Mouse (Mus musculus): ENCODE measurements at regions not wholly inside any gene's neighbourhood (a gene's known extent, or its start where the extent isn't known, plus 50 kb on each side); places are given as distances from the start of the nearest gene placed in this dataset.

- DNase-seq (ENCODE audit: low read depth, low spot score) = no peak
These were observed 290.4 kb upstream of the Trpc7 start for GRCm38 (mm10) chr13:57186168-57186567.

GRCm38 (mm10) chr13:57170180-57170579 lies 274.4 kb upstream of the Trpc7 start:
- no peak for DNase-seq (ENCODE audit: low read depth, low spot score)

- no peak for DNase-seq (ENCODE audit: low read depth, low spot score)
These were observed 273.8 kb upstream of the Trpc7 start for GRCm38 (mm10) chr13:57169621-57170020.

GRCm38 (mm10) chr13:57165367-57165766 lies 269.6 kb upstream of the Trpc7 start:
- no peak for DNase-seq (ENCODE audit: low read depth, low spot score)

- no peak for DNase-seq (ENCODE audit: low read depth, low spot score)
These were observed 257.0 kb upstream of the Trpc7 start for GRCm38 (mm10) chr13:57152787-57153186.

GRCm38 (mm10) chr13:57147623-57148022 lies 251.8 kb upstream of the Trpc7 start:
- DNase-seq (ENCODE audit: low read depth, low spot score) = no peak

- DNase-seq (ENCODE audit: low read depth, low spot score) = no peak
These were observed 250.9 kb upstream of the Trpc7 start for GRCm38 (mm10) chr13:57146708-57147107.

GRCm38 (mm10) chr13:57145782-57146181 lies 250.0 kb upstream of the Trpc7 start:
- no peak for DNase-seq (ENCODE audit: low read depth, low spot score)

GRCm38 (mm10) chr13:57142851-57143250 lies 247.1 kb upstream of the Trpc7 start:
- no peak for DNase-seq (ENCODE audit: low read depth, low spot score)

- no peak for DNase-seq (ENCODE audit: low read depth, low spot score)
These were observed 246.6 kb upstream of the Trpc7 start for GRCm38 (mm10) chr13:57142441-57142840.

GRCm38 (mm10) chr13:57115936-57116335 lies 220.1 kb upstream of the Trpc7 start:
- no peak for DNase-seq (ENCODE audit: low read depth, low spot score)

- no peak for DNase-seq (ENCODE audit: low read depth, low spot score)
These were observed 212.2 kb upstream of the Trpc7 start for GRCm38 (mm10) chr13:57107956-57108355.

GRCm38 (mm10) chr13:57099601-57100000 lies 203.8 kb upstream of the Trpc7 start:
- no peak for DNase-seq (ENCODE audit: low read depth, low spot score)

- DNase-seq (ENCODE audit: low read depth, low spot score) = no peak
These were observed 196.1 kb upstream of the Trpc7 start for GRCm38 (mm10) chr13:57091886-57092285.

GRCm38 (mm10) chr13:57089381-57090075 lies 193.7 kb upstream of the Trpc7 start:
- no peak for DNase-seq (ENCODE audit: low read depth, low spot score)

- no peak for DNase-seq (ENCODE audit: low read depth, low spot score)
These were observed 192.2 kb upstream of the Trpc7 start for GRCm38 (mm10) chr13:57087966-57088365.

GRCm38 (mm10) chr13:57087398-57087797 lies 191.6 kb upstream of the Trpc7 start:
- DNase-seq (ENCODE audit: low read depth, low spot score) = no peak

- DNase-seq (ENCODE audit: low read depth, low spot score) = no peak
These were observed 188.0 kb upstream of the Trpc7 start for GRCm38 (mm10) chr13:57083751-57084150.

- DNase-seq (ENCODE audit: low read depth, low spot score) = no peak
These were observed 174.7 kb upstream of the Trpc7 start for GRCm38 (mm10) chr13:57070479-57070878.

- no peak for DNase-seq (ENCODE audit: low read depth, low spot score)
These were observed 165.9 kb upstream of the Trpc7 start for GRCm38 (mm10) chr13:57061656-57062055.

GRCm38 (mm10) chr13:57061074-57061473 lies 165.3 kb upstream of the Trpc7 start:
- no peak for DNase-seq (ENCODE audit: low read depth, low spot score)

- DNase-seq (ENCODE audit: low read depth, low spot score) = no peak
These were observed 161.0 kb upstream of the Trpc7 start for GRCm38 (mm10) chr13:57056786-57057185.

GRCm38 (mm10) chr13:57055409-57056195 lies 159.8 kb upstream of the Trpc7 start:
- DNase-seq (ENCODE audit: low read depth, low spot score) = no peak
